Mouse (Mus musculus) gonadal fat pad, adult 2 months (tissue): ENCODE results near the gene Oxct2a. TPM values are rescaled to one million over a fixed set of nuclear protein-coding genes. Genes with fewer than 3 reads are reported as not detected.
"Not testable (repeated sequence)": the region's sequence is repeated elsewhere in the genome, so short reads cannot be mapped to it uniquely, and the experiment has no call there.

Experiments
- DNase-seq: peaks from one replicate; pipeline ENCODE4 v3.0.0-alpha.2; 2012; ENCODE audit warnings: low read depth
- polyA plus RNA-seq: library from polyadenylated mRNA; depleted of rRNA; stranded (reverse); fragments of >200 nt; gene quantifications from 2 replicates; pipeline ENCODE4 v1.2.3, GENCODE M21; 2012; rRNA removed

Gene Oxct2a
- polyA plus RNA-seq: 1.5 and 2.1 TPM in 2 replicates

- no peak for DNase-seq
These were observed at the start of gene Oxct2a for GRCm38 (mm10) chr4:123323534-123323933. Gene Oxct2a (minus strand): TSS chr4:123323634.

GRCm38 (mm10) chr4:123363555-123363954 is 40.1 kb upstream of the Oxct2a start:
- DNase-seq: no peak

GRCm38 (mm10) chr4:123360771-123361170 is 37.3 kb upstream of the Oxct2a start:
- no peak for DNase-seq

GRCm38 (mm10) chr4:123358613-123359012 is 35.2 kb upstream of the Oxct2a start:
- DNase-seq: no peak

GRCm38 (mm10) chr4:123355941-123356340 is 32.5 kb upstream of the Oxct2a start:
- no peak for DNase-seq

- DNase-seq: no peak
These were observed 29.9 kb upstream of the Oxct2a start for GRCm38 (mm10) chr4:123353271-123353877.

- no peak for DNase-seq
These were observed 20.0 kb upstream of the Oxct2a start for GRCm38 (mm10) chr4:123343471-123343789.

GRCm38 (mm10) chr4:123342642-123343470 is 19.4 kb upstream of the Oxct2a start, which contains the start of gene Bmp8a:
Gene Bmp8a (minus strand): TSS chr4:123343252.
- no peak for DNase-seq

- DNase-seq: no peak
These were observed 18.7 kb upstream of the Oxct2a start for GRCm38 (mm10) chr4:123342091-123342641.

GRCm38 (mm10) chr4:123340232-123340631 is 16.8 kb upstream of the Oxct2a start:
- DNase-seq: no peak

- no peak for DNase-seq
These were observed 14.3 kb upstream of the Oxct2a start for GRCm38 (mm10) chr4:123337693-123338092.

GRCm38 (mm10) chr4:123335796-123336585 is 12.6 kb upstream of the Oxct2a start:
- DNase-seq: no peak

- not testable (repeated sequence) for DNase-seq
These were observed 11.8 kb upstream of the Oxct2a start for GRCm38 (mm10) chr4:123335244-123335643.

GRCm38 (mm10) chr4:123334177-123334576 is 10.7 kb upstream of the Oxct2a start:
- no peak for DNase-seq

GRCm38 (mm10) chr4:123333151-123333550 is 9.7 kb upstream of the Oxct2a start:
- no peak for DNase-seq

GRCm38 (mm10) chr4:123331961-123332360 is 8.5 kb upstream of the Oxct2a start:
- not testable (repeated sequence) for DNase-seq

GRCm38 (mm10) chr4:123331326-123331725 is 7.9 kb upstream of the Oxct2a start:
- no peak for DNase-seq

- DNase-seq: no peak
These were observed 5.5 kb upstream of the Oxct2a start for GRCm38 (mm10) chr4:123328946-123329345.

- DNase-seq: no peak
These were observed 4.2 kb upstream of the Oxct2a start for GRCm38 (mm10) chr4:123327630-123328029.

- DNase-seq: no peak
These were observed 2.7 kb upstream of the Oxct2a start for GRCm38 (mm10) chr4:123326087-123326486.

GRCm38 (mm10) chr4:123322910-123323309 is 524 bp downstream of the Oxct2a start:
- DNase-seq: not testable (repeated sequence)

- no peak for DNase-seq
These were observed 8.9 kb downstream of the Oxct2a start for GRCm38 (mm10) chr4:123314497-123314896.
